Mouse (Mus musculus): ENCODE data around the gene Ssh3.

DNA sequence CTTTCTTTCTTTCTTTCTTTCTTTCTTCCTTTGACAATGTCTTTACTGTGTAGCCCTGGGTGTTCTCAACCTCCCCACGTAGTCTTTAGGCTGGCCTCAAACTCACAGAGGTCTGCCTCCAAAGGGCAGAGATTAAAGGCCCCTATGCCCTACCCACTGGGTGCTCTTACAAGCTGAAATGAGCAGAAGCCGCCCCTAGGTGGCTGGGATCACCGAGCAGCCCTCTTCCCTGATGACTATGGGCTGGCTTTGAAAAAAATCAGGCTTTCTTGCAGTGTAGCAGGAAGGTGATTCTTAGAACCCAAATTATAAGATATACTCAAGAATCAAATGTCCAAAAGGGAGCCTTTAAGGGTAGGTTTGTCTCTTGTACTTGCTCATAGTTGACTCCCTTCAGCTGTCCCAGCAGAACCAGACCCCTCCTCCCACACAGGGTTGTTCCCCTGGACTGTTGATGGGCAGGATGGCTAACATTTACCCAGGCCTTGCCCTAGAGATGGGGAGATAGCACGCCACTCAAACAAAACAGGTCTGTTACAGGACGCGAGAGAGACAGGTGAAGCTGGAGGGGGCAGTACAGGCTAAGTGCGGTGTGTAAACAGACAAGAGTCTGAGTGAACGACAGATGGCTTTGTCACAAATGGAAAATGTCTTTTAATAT is 7.8 kb downstream of the Ssh3 start:
- TF ChIP-seq GATA1 (IDR thresholded peaks at IDR 0.05; ENCODE audit: low read length) (no peak), TAL1 (IDR thresholded peaks at IDR 0.05; ENCODE audit: low read length) (no peak)
